Mouse (Mus musculus): ENCODE results near the gene Slc35f2. TPM values are rescaled to one million over a fixed set of nuclear protein-coding genes. Genes with fewer than 3 reads are reported as not detected.

The Slc35f2 gene
- polyA plus RNA-seq, 1 experiment from 2014 or later: 2.8 TPM

Other genes starting within 250 kb of the Slc35f2 start
- gene Atm, start 234.8 kb upstream of the Slc35f2 start, polyA plus RNA-seq (2016; fragmentation: Nextera tagmentation; extraction: Ambion mirVana): 18.2 and 18.8 TPM in 2 replicates
- 18.1 and 18.9 TPM in 2 replicates for gene Npat, start 234.5 kb upstream of the Slc35f2 start, polyA plus RNA-seq (2016; fragmentation: Nextera tagmentation; extraction: Ambion mirVana)
- 60.3 and 62.0 TPM in 2 replicates for gene Acat1, start 161.2 kb upstream of the Slc35f2 start, polyA plus RNA-seq (2016; fragmentation: Nextera tagmentation; extraction: Ambion mirVana)
- gene Cul5, start 101.5 kb upstream of the Slc35f2 start, polyA plus RNA-seq (2016; fragmentation: Nextera tagmentation; extraction: Ambion mirVana): 48.9 and 51.2 TPM in 2 replicates
- 3.9 and 4.9 TPM in 2 replicates for gene Rab39, start 65.3 kb upstream of the Slc35f2 start, polyA plus RNA-seq (2016; fragmentation: Nextera tagmentation; extraction: Ambion mirVana)
- 0.24 TPM in 1 of 2 replicates, not detected in the other for gene Sln, start 78.6 kb downstream of the Slc35f2 start, polyA plus RNA-seq (2016; fragmentation: Nextera tagmentation; extraction: Ambion mirVana)
- gene Elmod1, start 203.8 kb downstream of the Slc35f2 start, polyA plus RNA-seq (2016; fragmentation: Nextera tagmentation; extraction: Ambion mirVana): 4.5 and 4.9 TPM in 2 replicates